Mouse (Mus musculus) intestine, postnatal 0 days (tissue): ENCODE data around the gene Stag1. TPM values are rescaled to one million over a fixed set of nuclear protein-coding genes. Genes with fewer than 3 reads are reported as not detected.
A peak's percentile ranks its signal among the peaks of the same experiment; 100 is the strongest.

Source experiments
- ATAC-seq: fragments of 200-750 bp; cut with Nextera tagmentation; 2 replicates; pipeline ENCODE4 v1.8.0; 2017; ENCODE audit warnings: mild to moderate bottlenecking, moderate TSS enrichment, moderate library complexity
- H3K27ac ChIP-seq: fragments of 300-500 bp; sonication (generic); 2 replicates; pipeline ENCODE4 v1.5.1; 2014; ENCODE audit warnings: mild to moderate bottlenecking, low read depth, low read length, moderate library complexity
- H3K27me3 ChIP-seq: fragments of 300-500 bp; sonication (generic); replicated peaks from 2 replicates; pipeline ENCODE4 v1.6.1; 2014; ENCODE audit warnings: low read length, mixed read lengths; ENCODE audit not compliant: control insufficient read depth, insufficient read depth
- H3K36me3 ChIP-seq: fragments of 300-500 bp; sonication (generic); 2 replicates; pipeline ENCODE4 v1.6.1; 2014; ENCODE audit warnings: mild to moderate bottlenecking, moderate library complexity; ENCODE audit not compliant: control insufficient read depth, insufficient read depth
- H3K4me1 ChIP-seq: fragments of 300-500 bp; sonication (generic); replicated peaks from 2 replicates; pipeline ENCODE4 v1.6.1; 2014; ENCODE audit warnings: antibody characterized with exemption, low read length, mixed read lengths; ENCODE audit not compliant: control insufficient read depth, insufficient read depth
- H3K4me2 ChIP-seq: fragments of 300-500 bp; sonication (generic); replicated peaks from 2 replicates; pipeline ENCODE4 v1.6.1; 2014; ENCODE audit warnings: low read depth, mild to moderate bottlenecking, moderate library complexity
- H3K4me3 ChIP-seq: fragments of 300-500 bp; sonication (generic); 2 replicates; pipeline ENCODE4 v1.5.1; 2014; ENCODE audit warnings: low read depth, low read length
- H3K9ac ChIP-seq: fragments of 300-500 bp; sonication (generic); 2 replicates; pipeline ENCODE4 v1.6.1; 2014; ENCODE audit warnings: mild to moderate bottlenecking, low read depth, low read length
- H3K9me3 ChIP-seq: fragments of 300-500 bp; sonication (generic); 2 replicates; pipeline ENCODE4 v1.6.1; 2016; ENCODE audit warnings: mixed run types; ENCODE audit not compliant: control insufficient read depth
- CTCF ChIP-seq: sonication (generic); IDR thresholded peaks from 2 replicates; pipeline ENCODE4 v1.5.1; 2016; ENCODE audit warnings: low read depth, mild to moderate bottlenecking, control low read depth, antibody characterized with exemption, moderate library complexity
- WGBS: fragments of 180-500 bp; shearing (Covaris S2); extraction: QIAGEN DNeasy Blood & Tissue Kit; methylation state at CpG from one replicate; pipeline ENCODE4 v1.1.7; 2014; 5-methylcytosine and 5-hydroxymethylcytosine counted together
- polyA plus RNA-seq: library from polyadenylated mRNA; unstranded; fragments of >200 nt; fragmentation: Nextera tagmentation; extraction: Ambion mirVana; gene quantifications from 2 replicates; pipeline ENCODE4 v1.2.1, GENCODE M21; 2015

Gene Stag1
- polyA plus RNA-seq, 1 experiment from 2014 or later: 24.6 TPM

- Histone ChIP-seq H3K36me3 (no peaks in the 10 kb centered on the region), H3K27me3 (no peaks in the 10 kb centered on the region), H3K9ac (peak overlapping the region; percentile 95), H3K4me3 (peak overlapping the region; percentile 93), H3K4me2 (peak overlapping the region; percentile 68), H3K4me1 (no peaks in the 10 kb centered on the region), H3K27ac (peak overlapping the region; percentile 99), H3K9me3 (no peaks in the 10 kb centered on the region)
- WGBS: under 1% methylated on average over 58 of the region's 64 CpGs
- peak; percentile 46 for ATAC-seq
- TF ChIP-seq CTCF: 0 out of 2 replicates have a peak, but pooled peaks have one; percentile 4
Measured at GRCm38 (mm10) chr9:100644071-100644771, 46.6 kb downstream of the Stag1 start.

GRCm38 (mm10) chr9:100645026-100645940 is 47.7 kb downstream of the Stag1 start:
- Histone ChIP-seq H3K9ac (no peak overlapping the region), H3K4me1 (no peaks in the 10 kb centered on the region), H3K27ac (no peak overlapping the region), H3K9me3 (no peaks in the 10 kb centered on the region), H3K4me2 (peak overlapping the region; percentile 68), H3K27me3 (no peaks in the 10 kb centered on the region), H3K4me3 (peak overlapping the region; percentile 93), H3K36me3 (no peaks in the 10 kb centered on the region)
- no peak for TF ChIP-seq CTCF
- ATAC-seq: no peak
- WGBS: 18% methylated on average over 8 of the region's 8 CpGs

- 81% methylated on average over 2 of the region's 2 CpGs for WGBS
- ATAC-seq: no peak
Measured at GRCm38 (mm10) chr9:100646276-100646675, 48.7 kb downstream of the Stag1 start.

GRCm38 (mm10) chr9:100647774-100648323 is 50.3 kb downstream of the Stag1 start:
- H3K36me3 ChIP-seq: no peaks in the 10 kb centered on the region
- ATAC-seq: no peak
- H3K4me3 ChIP-seq: no peak overlapping the region

More at GRCm38 (mm10) chr9:100646276-100646675, 48.7 kb downstream of the Stag1 start:
- no peaks in the 10 kb centered on the region for H3K27me3 ChIP-seq
- no peaks in the 10 kb centered on the region for H3K9me3 ChIP-seq
- no peak overlapping the region for H3K4me3 ChIP-seq
- no peaks in the 10 kb centered on the region for H3K36me3 ChIP-seq
- no peak overlapping the region for H3K4me2 ChIP-seq
- TF ChIP-seq CTCF: no peak
- H3K27ac ChIP-seq: no peak overlapping the region
- H3K9ac ChIP-seq: no peak overlapping the region
- no peaks in the 10 kb centered on the region for H3K4me1 ChIP-seq

GRCm38 (mm10) chr9:100654104-100654503 is 56.5 kb downstream of the Stag1 start:
- no peak overlapping the region for H3K27ac ChIP-seq
- H3K4me3 ChIP-seq: no peak overlapping the region
- no peak overlapping the region for H3K9ac ChIP-seq
- no peaks in the 10 kb centered on the region for H3K27me3 ChIP-seq
- no peaks in the 10 kb centered on the region for H3K9me3 ChIP-seq
- 45% methylated on average over 3 of the region's 3 CpGs for WGBS
- TF ChIP-seq CTCF: no peak
- no peaks in the 10 kb centered on the region for H3K4me1 ChIP-seq
- H3K36me3 ChIP-seq: no peaks in the 10 kb centered on the region
- no peak overlapping the region for H3K4me2 ChIP-seq
- ATAC-seq: no peak

More at GRCm38 (mm10) chr9:100647774-100648323, 50.3 kb downstream of the Stag1 start:
- H3K4me1 ChIP-seq: no peaks in the 10 kb centered on the region
- no peaks in the 10 kb centered on the region for H3K27me3 ChIP-seq
- H3K9ac ChIP-seq: no peak overlapping the region
- H3K4me2 ChIP-seq: no peak overlapping the region
- no peak overlapping the region for H3K27ac ChIP-seq
- TF ChIP-seq CTCF: no peak
- WGBS: 81% methylated on average over 2 of the region's 2 CpGs
- no peaks in the 10 kb centered on the region for H3K9me3 ChIP-seq

GRCm38 (mm10) chr9:100656058-100656457 is 58.5 kb downstream of the Stag1 start:
- TF ChIP-seq CTCF: no peak
- H3K27ac ChIP-seq: no peak overlapping the region
- WGBS: 89% methylated on average over 4 of the region's 4 CpGs
- H3K4me2 ChIP-seq: no peak overlapping the region
- no peaks in the 10 kb centered on the region for H3K27me3 ChIP-seq
- ATAC-seq: no peak
- H3K9me3 ChIP-seq: no peaks in the 10 kb centered on the region
- H3K9ac ChIP-seq: no peak overlapping the region
- no peaks in the 10 kb centered on the region for H3K36me3 ChIP-seq
- no peak overlapping the region for H3K4me3 ChIP-seq
- no peaks in the 10 kb centered on the region for H3K4me1 ChIP-seq
